Mouse (Mus musculus) Patski (cell line): Measurements from ENCODE around the gene Mast1. TPM values are rescaled to one million over a fixed set of nuclear protein-coding genes. Genes with fewer than 3 reads are reported as not detected.

Experiments used
- ATAC-seq: fragments of 100-300 bp; one replicate; pipeline ENCODE4 v1.8.0; 2021
- CTCF ChIA-PET: fragments of 350-600 bp; sonication (Branson Sonifier 250); formaldehyde crosslinking; loops from one replicate; lab custom pipeline; 2022; ENCODE audit warnings: inconsistent platforms; lab: Charles Lee
- POLR2A ChIA-PET: fragments of 350-600 bp; sonication (Branson Sonifier 250); formaldehyde crosslinking; loops from one replicate; lab custom pipeline; 2022; ENCODE audit warnings: antibody characterized with exemption, inconsistent platforms; lab: Charles Lee
- DNase-seq: peaks from one replicate; pipeline ENCODE4 v3.0.0-alpha.2; 2011; ENCODE audit warnings: low read depth, low spot score
- H3K27me3 ChIP-seq: fragments of 371-371 bp; one replicate; pipeline ENCODE4 v1.5.1; 2021
- CTCF ChIP-seq: fragments of 100-300 bp; IDR thresholded peaks from one replicate; pipeline ENCODE4 v1.5.1; 2021
- in situ Hi-C: fragments of 300-500 bp; cut with MboI; formaldehyde crosslinking; loops from 3 replicates; pipeline ENCODE4 v1.11.1; 2018; ENCODE audit warnings: low pct_unique_long_range_greater_than_20kb, mixed read lengths
- polyA plus RNA-seq: library from polyadenylated mRNA; unstranded; gene quantifications from one replicate; pipeline ENCODE4 v1.2.3, GENCODE M21; 2021

Gene Mast1
- polyA plus RNA-seq, 1 experiment from 2014 or later: 0.60 TPM

DNA sequence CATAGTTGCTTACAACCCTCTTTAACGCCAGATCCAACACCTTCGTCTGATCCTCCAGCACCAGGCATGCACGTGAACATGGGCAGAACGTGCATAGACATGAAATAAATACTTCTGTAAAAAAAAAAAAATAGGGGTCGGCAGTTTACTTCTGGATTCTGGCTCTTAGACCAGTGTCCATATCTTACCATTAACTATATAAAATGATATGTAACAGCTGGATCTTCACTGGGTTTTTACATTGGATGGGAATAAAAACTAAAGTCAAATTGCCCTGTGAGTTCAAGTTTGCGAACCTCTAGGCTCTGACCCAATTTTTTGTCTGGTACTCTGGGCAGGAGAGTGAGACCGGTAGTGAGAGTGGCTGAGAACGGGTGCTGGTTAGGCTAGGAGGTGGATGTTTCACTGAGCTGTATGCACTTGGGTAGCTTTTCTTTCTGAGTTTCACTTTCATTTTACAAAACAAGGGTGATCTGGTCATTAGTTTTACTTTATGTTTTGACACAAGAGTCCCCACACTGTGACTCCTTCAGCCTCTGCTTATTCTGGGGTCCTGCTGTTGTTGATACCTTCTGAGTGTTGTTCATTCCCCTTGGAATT is 37.5 kb upstream of the Mast1 start:
- no peaks in the 10 kb centered on the region for H3K27me3 ChIP-seq
- no peak for TF ChIP-seq CTCF
- ChIA-PET CTCF (interaction anchor here (0.9 to 13.4 kb wide), 12 partner anchors 9 to 69 kb away, joined by 3 to 351 read pairs (median 8); partner anchors contain the start of gene Hook2), POLR2A (interaction anchor here (1.1 to 9.8 kb wide), 7 partner anchors 8 to 312 kb away, joined by 3 to 225 read pairs (median 5); partner anchors contain the start of genes Hook2 and Ier2)
- no peak for ATAC-seq
- in situ Hi-C loops: no loop called here
- DNase-seq: no peak

DNA sequence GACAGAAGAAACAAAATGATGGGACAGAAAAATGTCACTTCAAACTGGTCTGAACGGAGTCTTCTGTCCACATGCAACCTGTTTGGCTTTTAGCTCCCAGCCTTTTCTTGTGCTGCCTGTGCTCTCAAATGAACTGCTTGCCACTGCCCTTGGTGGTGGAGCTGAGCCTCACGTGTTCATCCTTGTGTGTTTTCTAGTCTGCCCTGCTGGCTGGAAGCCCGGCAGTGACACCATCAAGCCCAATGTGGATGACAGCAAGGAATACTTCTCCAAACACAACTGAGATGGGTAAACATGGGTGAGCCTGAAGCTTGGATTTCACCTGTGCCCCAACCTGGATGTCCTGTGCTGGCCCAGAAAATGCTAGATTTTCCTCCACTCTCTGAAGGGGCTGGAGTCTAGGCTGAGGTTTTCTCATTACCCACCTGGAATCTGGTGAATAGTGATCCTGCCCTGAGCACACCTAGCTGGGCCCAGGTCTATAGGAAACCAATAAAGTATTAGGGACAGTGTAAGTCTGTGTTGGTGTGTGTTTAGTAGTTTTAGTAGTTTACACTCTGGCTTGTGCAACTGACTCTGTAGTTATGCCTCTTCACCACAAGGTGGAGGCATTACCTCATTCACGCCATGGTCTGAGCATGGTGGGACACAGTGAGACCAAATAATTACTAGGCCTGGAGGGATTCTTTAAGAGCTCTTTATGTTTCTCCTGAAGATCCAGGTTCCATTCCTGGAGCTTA is 36.8 kb upstream of the Mast1 start:
- in situ Hi-C loops: no loop called here
- no peaks in the 10 kb centered on the region for H3K27me3 ChIP-seq
- ATAC-seq (no peak), DNase-seq (no peak)
- POLR2A ChIA-PET: interaction anchor here (1.1 to 9.8 kb wide), 5 partner anchors 14 to 55 kb away, joined by 3 to 225 read pairs (median 5); partner anchors contain the start of gene Hook2
- no peak for TF ChIP-seq CTCF
- CTCF ChIA-PET: interaction anchor here (0.9 to 13.4 kb wide), 13 partner anchors 8 to 161 kb away, joined by 3 to 351 read pairs (median 8); partner anchors contain the start of gene Hook2

DNA sequence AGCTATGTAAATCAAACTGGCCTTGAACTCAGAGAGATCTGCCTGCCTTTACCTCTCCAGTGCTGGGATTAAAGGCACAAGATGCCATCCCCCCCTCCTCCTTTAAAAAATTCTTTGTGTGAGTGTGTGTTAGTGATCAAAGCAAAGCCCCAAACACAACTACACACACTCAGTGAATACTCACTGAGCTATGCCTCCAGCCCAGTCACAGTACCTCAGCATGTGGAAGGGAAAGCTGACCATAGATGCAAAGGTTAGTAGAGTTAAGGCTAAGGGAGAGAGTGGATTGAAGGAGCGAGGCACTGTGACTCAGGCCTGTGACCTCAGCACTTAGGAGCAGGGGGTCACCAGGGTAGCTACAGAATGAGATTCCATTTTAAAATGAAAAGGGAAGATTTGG is 35.9 kb upstream of the Mast1 start:
- ATAC-seq: no peak

DNA sequence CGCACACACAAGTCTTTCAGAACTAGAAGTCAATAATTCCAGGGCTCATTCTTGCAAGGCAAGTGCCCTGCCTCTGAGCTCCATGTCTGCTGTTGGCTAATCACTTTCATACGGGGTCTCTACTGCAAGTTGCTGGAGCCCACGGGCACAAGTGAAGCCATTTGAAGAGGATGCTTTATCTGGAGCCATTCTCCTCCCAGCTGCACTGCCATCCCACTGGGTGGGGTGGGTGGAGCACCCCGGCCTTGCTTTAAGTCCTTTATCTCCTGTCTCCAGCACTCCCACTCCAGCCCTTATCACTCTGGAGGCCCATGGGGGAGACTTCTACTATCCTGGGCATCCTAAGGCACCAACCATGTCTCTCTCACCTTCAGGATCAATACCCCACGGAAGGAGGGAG is 33.8 kb upstream of the Mast1 start:
- DNase-seq: no peak
- ChIA-PET CTCF (interaction anchor here (5.2 to 13.4 kb wide), 2 partner anchors 20 to 26 kb away, joined by 44 to 351 read pairs; partner anchors contain the start of gene Hook2), POLR2A (interaction anchor here (1.5 to 2.0 kb wide), 3 partner anchors 11 to 19 kb away, joined by 5 to 6 read pairs (median 6); partner anchors contain the start of gene Hook2)
- no peak for ATAC-seq
- no peaks in the 10 kb centered on the region for H3K27me3 ChIP-seq
- no peak for TF ChIP-seq CTCF
- in situ Hi-C loops: no loop called here

More for the DNA sequence above, 35.9 kb upstream of the Mast1 start:
- in situ Hi-C loops: no loop called here
- DNase-seq: no peak
- no peaks in the 10 kb centered on the region for H3K27me3 ChIP-seq
- ChIA-PET CTCF (interaction anchor here (1.4 to 13.4 kb wide), 4 partner anchors 16 to 160 kb away, joined by 3 to 351 read pairs (median 26); partner anchors contain the start of gene Hook2), POLR2A (interaction anchor here (9.8 kb wide), 1 partner anchor 15 kb away, joined by 225 read pairs; the partner anchor contains the start of gene Hook2)
- TF ChIP-seq CTCF: no peak

DNA sequence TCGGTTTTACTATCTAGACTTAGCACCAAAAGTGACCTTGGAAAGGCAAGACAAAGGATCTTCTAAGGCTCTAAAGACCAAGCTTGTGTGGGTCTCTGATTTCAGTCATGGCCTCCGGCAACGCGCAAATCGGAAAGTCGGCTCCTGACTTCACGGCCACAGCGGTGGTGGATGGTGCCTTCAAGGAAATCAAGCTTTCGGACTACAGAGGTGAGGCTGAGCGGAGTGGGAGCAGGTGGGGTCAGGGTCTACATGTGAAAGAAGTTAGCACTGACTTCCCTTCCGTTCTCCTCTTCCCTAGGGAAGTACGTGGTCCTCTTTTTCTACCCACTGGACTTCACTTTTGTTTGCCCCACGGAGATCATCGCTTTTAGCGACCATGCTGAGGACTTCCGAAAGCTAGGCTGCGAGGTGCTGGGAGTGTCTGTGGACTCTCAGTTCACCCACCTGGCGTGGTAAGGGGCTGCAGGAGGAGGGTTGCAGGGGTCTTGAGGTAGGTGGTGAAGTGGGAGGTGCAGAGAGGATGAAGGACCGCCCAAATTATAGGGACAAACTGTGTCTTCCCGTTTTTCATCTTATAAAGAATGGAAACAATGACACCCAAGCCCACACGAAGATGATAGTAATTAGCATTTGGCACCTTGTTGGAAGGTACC is 33.1 kb upstream of the Mast1 start:
- ChIA-PET POLR2A (interaction anchor here (1.5 to 2.7 kb wide), 5 partner anchors 10 to 20 kb away, joined by 5 to 15 read pairs (median 6); partner anchors contain the start of gene Hook2), CTCF (interaction anchor here (13.4 kb wide), 1 partner anchor 20 kb away, joined by 351 read pairs; the partner anchor contains the start of gene Hook2)
- DNase-seq (no peak), ATAC-seq (no peak)
- TF ChIP-seq CTCF: no peak
- no peaks in the 10 kb centered on the region for H3K27me3 ChIP-seq
- in situ Hi-C loops: no loop called here

DNA sequence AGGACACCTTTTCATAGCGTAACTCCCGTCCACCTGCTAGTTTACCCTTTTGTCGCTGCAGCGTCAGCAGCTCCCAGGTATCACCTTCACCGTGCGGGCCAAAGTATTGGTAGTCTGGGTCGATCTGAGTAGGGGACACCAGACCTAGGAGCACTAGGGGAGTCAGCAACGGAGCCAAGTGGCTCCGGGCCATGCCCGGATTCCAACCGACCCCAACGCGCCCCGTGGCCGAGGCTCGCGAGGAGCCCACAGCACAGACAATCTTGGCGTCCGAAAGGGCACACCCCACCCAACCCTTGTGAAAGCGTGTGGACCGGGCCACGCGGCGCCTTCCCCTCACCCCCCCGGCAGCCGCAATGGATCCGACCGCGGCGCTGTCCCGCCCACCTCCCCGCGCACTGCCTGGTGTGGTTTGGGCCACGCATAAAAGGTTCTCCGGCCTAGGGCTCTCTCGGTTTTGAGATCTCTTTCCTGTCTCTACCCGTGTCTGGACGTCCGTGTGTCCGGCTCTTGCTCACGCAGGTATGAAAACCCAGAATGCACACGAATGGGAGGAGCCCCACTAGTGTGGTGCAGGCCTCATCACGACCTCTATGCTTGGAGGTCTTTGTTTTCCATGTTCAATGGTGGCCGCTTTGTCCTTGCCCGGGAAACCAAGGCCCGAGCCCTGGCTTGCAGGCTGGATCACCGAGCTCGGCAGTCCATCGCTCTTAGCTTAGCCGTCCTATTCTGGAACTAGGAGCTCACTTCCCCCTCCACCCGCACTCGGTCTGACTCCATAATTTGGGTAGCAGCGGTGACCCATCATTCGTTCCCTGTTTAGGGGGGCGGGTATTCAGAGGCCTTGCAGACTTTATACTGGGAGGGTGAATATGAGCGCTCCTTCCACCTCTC is 32.3 kb upstream of the Mast1 start, which contains the start of the genes Gm49661, Prdx2 and Rnaseh2a:
Gene Gm49661, minus strand, starts transcription at position 193 of the 894 bp plus-strand sequence.
Gene Prdx2, plus strand, starts transcription at position 347 of the 894 bp plus-strand sequence.
Gene Rnaseh2a, minus strand, starts transcription at position 527 of the 894 bp plus-strand sequence.
- TF ChIP-seq CTCF: no peak
- POLR2A ChIA-PET: interaction anchor here (1.0 to 2.7 kb wide), 8 partner anchors 8 to 44 kb away, joined by 3 to 15 read pairs (median 6); partner anchors contain the start of gene Hook2
- CTCF ChIA-PET: interaction anchor here (1.0 to 13.4 kb wide), 2 partner anchors 21 to 41 kb away, joined by 3 to 351 read pairs; partner anchors contain the start of gene Hook2
- ATAC-seq (peak; percentile 10), DNase-seq (no peak)
- in situ Hi-C loops: no loop called here
- no peaks in the 10 kb centered on the region for H3K27me3 ChIP-seq

- ChIA-PET CTCF (interaction anchor here (0.9 to 13.4 kb wide), 3 partner anchors 21 to 41 kb away, joined by 3 to 351 read pairs (median 3); partner anchors contain the start of gene Hook2), POLR2A (interaction anchor here (1.0 to 2.7 kb wide), 5 partner anchors 9 to 44 kb away, joined by 3 to 15 read pairs (median 8); no protein-coding TSS in a partner anchor)
- no peak for ATAC-seq
- no peak for DNase-seq
- no peak for TF ChIP-seq CTCF
- in situ Hi-C loops: no loop called here
- no peaks in the 10 kb centered on the region for H3K27me3 ChIP-seq
Measured at GRCm38 (mm10) chr8:84968650-84969049, 31.5 kb upstream of the Mast1 start.

- H3K27me3 ChIP-seq: no peaks in the 10 kb centered on the region
- POLR2A ChIA-PET: interaction anchor here (0.8 to 2.9 kb wide), 6 partner anchors 8 to 22 kb away, joined by 3 to 17 read pairs (median 6); partner anchors contain the start of gene Junb
- in situ Hi-C loops: no loop called here
- DNase-seq: no peak
- TF ChIP-seq CTCF: no peak
- CTCF ChIA-PET: interaction anchor here (0.9 kb wide), 1 partner anchor 22 kb away, joined by 3 read pairs; no protein-coding TSS in a partner anchor
- no peak for ATAC-seq
Measured at GRCm38 (mm10) chr8:84967532-84968304, 30.6 kb upstream of the Mast1 start.
